Mouse (Mus musculus): ENCODE measurements around the gene Vrtn.

The Vrtn gene

DNA sequence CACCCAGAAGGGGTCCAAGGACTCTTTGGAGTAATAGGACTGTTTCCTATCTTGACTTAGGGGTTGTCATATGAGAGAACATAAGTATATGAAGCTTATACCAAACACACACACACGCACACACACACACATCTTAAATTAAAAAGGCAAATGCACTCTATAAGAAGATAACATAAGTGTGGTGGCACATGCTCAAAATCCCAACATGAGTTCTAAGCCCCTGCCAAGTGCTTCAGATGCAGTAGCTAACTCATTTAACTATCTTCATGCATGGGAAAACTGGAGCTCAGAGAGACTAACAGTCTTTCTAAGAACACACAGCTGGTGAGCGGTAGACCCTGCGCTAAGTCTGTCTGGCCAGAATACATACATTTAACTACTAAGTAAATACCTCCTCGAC is 46.7 kb downstream of the Vrtn start:
- DNase-seq (ENCODE audit: low read depth, low spot score), result no peak

DNA sequence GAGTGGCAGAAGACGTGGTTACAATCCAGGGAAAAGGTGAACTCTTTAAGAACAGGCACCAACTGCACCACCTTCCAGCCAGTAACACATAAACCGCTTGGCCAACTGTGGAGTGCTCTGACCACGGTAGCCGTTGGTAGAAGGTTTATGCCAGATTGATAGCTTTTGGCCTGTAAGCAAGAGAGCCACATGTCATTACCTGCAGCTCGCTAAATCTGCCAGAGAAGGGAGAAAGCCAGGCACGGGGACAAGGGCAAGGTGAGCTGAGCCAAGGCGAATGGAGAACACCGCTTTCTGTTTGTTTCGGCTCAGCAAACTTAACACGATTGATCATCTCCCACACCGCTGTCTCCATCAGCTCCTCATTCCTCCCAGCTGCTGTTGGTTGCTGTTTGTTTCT is 48.2 kb downstream of the Vrtn start:
- DNase-seq (ENCODE audit: low read depth, low spot score), result no peak

DNA sequence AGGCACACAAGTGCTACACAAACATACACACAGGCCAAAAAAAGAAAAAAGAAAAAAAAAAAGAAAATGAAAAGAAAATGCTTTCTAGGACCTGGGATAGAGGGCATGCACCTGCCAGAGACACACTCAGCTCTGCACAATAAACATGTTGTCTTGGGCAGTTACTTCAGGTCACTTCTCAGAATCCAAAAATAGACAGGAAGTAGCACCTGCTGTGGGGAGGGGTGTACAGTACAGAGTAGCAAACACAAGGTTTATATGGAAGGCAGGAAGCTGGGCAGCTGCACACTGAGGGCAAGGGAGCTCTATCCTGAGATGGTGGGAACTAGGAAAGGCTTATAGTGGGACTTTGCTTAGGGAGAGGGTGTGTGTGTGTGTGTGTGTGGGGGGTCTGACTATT is 50.5 kb downstream of the Vrtn start:
- DNase-seq (ENCODE audit: low read depth, low spot score), result no peak

DNA sequence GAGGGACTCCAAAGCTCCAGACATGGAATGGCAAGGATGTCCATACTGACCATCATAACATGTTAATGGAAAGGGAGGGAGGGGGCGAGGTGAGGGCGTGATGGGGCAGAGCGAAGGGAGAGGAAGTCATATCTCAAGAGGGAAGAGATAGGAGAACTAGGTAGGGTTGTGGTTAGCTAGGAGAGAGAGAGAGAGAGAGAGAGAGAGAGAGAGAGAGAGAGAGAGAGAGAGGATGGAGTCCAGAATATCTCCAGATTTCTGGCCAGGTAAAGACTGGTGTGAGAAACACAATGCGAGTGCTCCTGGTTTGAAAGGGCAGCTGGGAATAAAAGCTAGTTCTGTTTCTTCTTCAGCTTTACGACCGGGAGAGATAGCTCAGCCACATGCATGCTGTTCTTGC is 51.3 kb downstream of the Vrtn start:
- no peak for DNase-seq (ENCODE audit: low read depth, low spot score)

DNA sequence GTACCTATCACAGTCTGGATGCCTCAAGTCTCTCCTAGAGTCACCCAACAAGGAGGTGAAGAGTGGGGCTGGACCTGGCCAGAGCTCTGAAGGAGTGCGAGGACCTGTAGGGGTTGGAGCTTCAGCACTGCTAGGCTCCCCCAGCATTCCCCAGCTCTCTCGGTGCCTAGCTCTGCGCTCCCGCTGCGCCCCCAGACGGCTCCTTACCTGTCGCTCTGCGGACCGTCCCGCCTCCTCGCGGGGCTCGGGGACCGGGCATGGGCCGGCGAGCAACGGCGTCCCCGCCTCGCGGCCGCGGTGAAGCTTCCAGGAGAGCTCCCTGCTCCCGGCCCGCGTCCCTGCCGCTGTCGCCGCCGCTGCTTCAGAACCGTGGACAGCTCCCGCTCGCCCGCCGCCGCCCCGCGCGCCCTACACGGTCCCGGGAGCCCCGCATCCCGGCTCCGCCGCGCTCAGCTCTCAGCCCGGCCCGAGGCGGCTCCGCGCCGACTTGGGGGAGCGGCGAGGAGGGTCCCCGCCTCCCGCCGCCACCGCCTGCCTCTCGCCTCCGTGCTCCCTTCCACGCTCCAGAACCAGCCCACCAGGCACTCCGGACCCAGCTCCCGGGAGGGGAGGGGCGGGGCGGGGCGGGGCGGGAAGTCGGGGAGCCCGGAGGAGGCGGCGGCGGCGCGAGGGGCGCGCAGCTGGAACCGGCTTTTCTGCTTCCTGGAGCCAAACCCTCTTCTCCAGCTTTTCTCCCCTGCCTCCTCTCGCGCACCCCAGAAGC is 57.7 kb downstream of the Vrtn start, which contains the start of gene Syndig1l:
Syndig1l (minus strand) TSS at position 513 of the 763 bp plus-strand sequence.
- DNase-seq (ENCODE audit: low read depth, low spot score), result no peak

Data from c-Kit-negative CD71-positive TER-119-positive erythroid progenitor cells, embryonic 14.5 days (primary cell).